Mouse (Mus musculus) ES-E14 (cell line): ENCODE data around the gene Fam173a. TPM values are rescaled to one million over a fixed set of nuclear protein-coding genes. Genes with fewer than 3 reads are reported as not detected.

Experiments
- DNase-seq: peaks from one replicate; pipeline ENCODE4 v3.0.0-alpha.2; 2013; ENCODE audit warnings: low read depth, low spot score
- H3K27ac ChIP-seq: 2 replicates; pipeline ENCODE4 v1.5.1; 2012; ENCODE audit warnings: low read depth, mild to moderate bottlenecking, low read length, moderate library complexity, mixed read lengths; ENCODE audit not compliant: poor library complexity, insufficient read depth, severe bottlenecking
- H3K36me3 ChIP-seq: 2 replicates; pipeline ENCODE4 v1.6.1; 2012; ENCODE audit warnings: mild to moderate bottlenecking, low read length, moderate library complexity, mixed read lengths; ENCODE audit not compliant: control insufficient read depth, poor library complexity, insufficient read depth, severe bottlenecking
- H3K4me1 ChIP-seq, 2 experiments: fragments of 150-350 bp in 1 of 2; sonication (generic) in 1 of 2; 2 replicates each; pipeline ENCODE4 v1.6.1; 2012; ENCODE audit warnings: low read length in 2 of 2, mild to moderate bottlenecking in 1 of 2, mixed read lengths in 1 of 2; ENCODE audit not compliant: control insufficient read depth in 2 of 2, insufficient read depth in 2 of 2, poor library complexity in 1 of 2
- H3K4me3 ChIP-seq, 2 experiments: fragments of 150-350 bp in 1 of 2; sonication (generic) in 1 of 2; 2 replicates each; pipeline ENCODE4 v1.5.1; 2012; ENCODE audit warnings: low read length in 2 of 2, low read depth in 1 of 2, mild to moderate bottlenecking in 1 of 2, mixed read lengths in 1 of 2; ENCODE audit not compliant: insufficient read depth in 1 of 2, poor library complexity in 1 of 2, severe bottlenecking in 1 of 2
- H3K9ac ChIP-seq: 2 replicates; pipeline ENCODE4 v1.6.1; 2012; ENCODE audit warnings: low read depth, mild to moderate bottlenecking, low read length, mixed read lengths; ENCODE audit not compliant: poor library complexity, insufficient read depth, severe bottlenecking
- H3K9me3 ChIP-seq: fragments of 150-350 bp; sonication (generic); 2 replicates; pipeline ENCODE4 v1.6.1; 2012; ENCODE audit warnings: low read depth, mild to moderate bottlenecking, low read length; ENCODE audit not compliant: control insufficient read depth, insufficient read depth
- CHD2 ChIP-seq: IDR thresholded peaks from 2 replicates; pipeline ENCODE4 v1.6.1; 2014; ENCODE audit warnings: mild to moderate bottlenecking, low read depth, low read length, inconsistent platforms
- HCFC1 ChIP-seq: IDR thresholded peaks from 2 replicates; pipeline ENCODE4 v1.6.1; 2012; ENCODE audit warnings: low read length, inconsistent platforms, borderline replicate concordance; ENCODE audit not compliant: insufficient read depth
- MAFK ChIP-seq: IDR thresholded peaks from 2 replicates; pipeline ENCODE4 v1.6.1; 2014; ENCODE audit warnings: mild to moderate bottlenecking, low read depth, low read length, inconsistent platforms; ENCODE audit not compliant: insufficient read depth
- ZC3H11A ChIP-seq: IDR thresholded peaks from 2 replicates; pipeline ENCODE4 v1.6.1; 2012; ENCODE audit warnings: low read depth, mild to moderate bottlenecking, inconsistent platforms, low read length, borderline replicate concordance
- ZNF384 ChIP-seq: IDR thresholded peaks from 2 replicates; pipeline ENCODE4 v1.6.1; 2012; ENCODE audit warnings: low read depth, low read length, inconsistent platforms
- in situ Hi-C, 2 experiments: fragments of 600-800 bp; cut with MboI; formaldehyde crosslinking; loops; one replicate each; pipeline ENCODE4 v1.15.1; 2025; ENCODE audit warnings: low sequenced_read_pairs in 2 of 2, inconsistent platforms in 1 of 2; ENCODE audit not compliant: unreplicated experiment in 2 of 2
- total RNA-seq: library from RNA; depleted of rRNA; stranded (reverse); fragments of 300-350 nt; gene quantifications from 2 replicates; pipeline ENCODE4 v1.2.3, GENCODE M21; 2012

The Fam173a gene
- total RNA-seq, 1 experiment = 32.8 TPM

GRCm38 (mm10) chr17:25823452-25823851 is 30.8 kb upstream of the Fam173a start, which contains the start of gene Wdr24:
Wdr24 (plus strand) TSS chr17:25823627.
- H3K9ac ChIP-seq = peak within 1 kb of the TSS; percentile 78
- peak within 1 kb of the TSS; percentile 78 to 98 for H3K4me3 ChIP-seq
- TF ChIP-seq HCFC1 = peak; percentile 82
- no peak for TF ChIP-seq ZNF384
- in situ Hi-C loops = no loop called here
- no peak within 1 kb of the TSS for H3K27ac ChIP-seq
- H3K9me3 ChIP-seq = no peaks in the 10 kb centered on the region
- peak; percentile 86 for DNase-seq
- H3K4me1 ChIP-seq = peaks cover 0 to 27% of the 10 kb centered on the region in 2 experiments; a peak in 2 of 4 replicates
- peaks cover 22% of the 10 kb centered on the region; the same call in 1 of the 2 replicates for H3K36me3 ChIP-seq

DNA sequence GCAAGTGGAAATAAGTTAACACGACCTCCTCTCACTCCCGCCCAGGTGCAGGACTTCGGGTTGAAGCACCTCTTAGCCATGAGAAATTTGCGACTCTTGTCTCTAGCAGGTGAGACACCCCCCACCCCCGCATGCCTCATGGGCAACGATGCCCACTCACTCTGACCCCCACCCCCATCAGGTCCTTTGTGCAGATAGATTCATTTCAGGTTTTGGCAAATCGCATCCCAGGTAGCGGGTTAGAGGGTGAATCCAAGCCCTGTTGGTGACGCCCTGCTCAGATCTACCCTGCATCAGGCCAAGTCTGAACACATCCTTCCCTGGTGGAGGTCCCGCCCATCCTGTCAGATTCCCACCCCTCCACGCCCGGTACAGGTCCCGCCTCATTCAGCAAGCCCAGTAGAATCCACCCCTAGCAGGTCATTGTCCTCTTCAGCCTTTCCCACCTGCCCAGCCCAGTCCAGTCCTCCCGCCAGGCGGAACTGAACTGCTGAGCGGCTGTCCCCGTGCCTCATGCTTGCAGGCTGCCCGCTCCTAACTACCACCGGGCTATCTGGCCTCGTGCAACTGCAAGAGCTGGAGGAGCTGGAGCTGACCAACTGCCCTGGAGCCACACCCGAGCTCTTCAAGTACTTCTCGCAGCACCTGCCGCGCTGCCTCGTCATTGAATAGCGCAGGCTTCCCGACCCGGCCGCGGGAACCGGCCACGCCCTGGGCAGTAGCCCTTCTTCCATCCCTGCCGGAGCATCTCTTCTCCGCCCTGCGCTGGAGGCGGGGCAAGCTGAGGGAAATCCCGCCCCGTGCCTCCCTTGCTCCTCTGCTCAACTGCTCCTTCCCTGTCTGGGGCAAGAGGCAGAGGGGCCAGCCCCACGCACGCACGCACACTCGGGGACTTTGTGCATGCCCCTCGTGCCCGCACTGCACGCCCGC is 26.4 kb upstream of the Fam173a start:
- Histone ChIP-seq H3K9me3 (no peaks in the 10 kb centered on the region), H3K4me1 (peaks cover 2 to 11% of the 10 kb centered on the region in 2 experiments; a peak in 2 of 4 replicates), H3K9ac (peak overlapping the region; percentile 29), H3K27ac (no peak overlapping the region), H3K4me3 (peak overlapping the region; percentile 61 to 67), H3K36me3 (no peaks in the 10 kb centered on the region)
- TF ChIP-seq ZNF384 (no peak), ZC3H11A (no peak), HCFC1 (no peak), MAFK (no peak), CHD2 (no peak)
- in situ Hi-C loops = no loop called here
- no peak for DNase-seq

GRCm38 (mm10) chr17:25817662-25818061 is 25.0 kb upstream of the Fam173a start:
- Histone ChIP-seq H3K9me3 (no peaks in the 10 kb centered on the region), H3K4me1 (peaks cover 2 to 9% of the 10 kb centered on the region in 2 experiments; a peak in 2 of 4 replicates), H3K9ac (no peak overlapping the region), H3K27ac (no peak overlapping the region), H3K36me3 (no peaks in the 10 kb centered on the region), H3K4me3 (no peak overlapping the region)
- DNase-seq = no peak
- no peak for TF ChIP-seq MAFK
- in situ Hi-C loops = no loop called here

DNA sequence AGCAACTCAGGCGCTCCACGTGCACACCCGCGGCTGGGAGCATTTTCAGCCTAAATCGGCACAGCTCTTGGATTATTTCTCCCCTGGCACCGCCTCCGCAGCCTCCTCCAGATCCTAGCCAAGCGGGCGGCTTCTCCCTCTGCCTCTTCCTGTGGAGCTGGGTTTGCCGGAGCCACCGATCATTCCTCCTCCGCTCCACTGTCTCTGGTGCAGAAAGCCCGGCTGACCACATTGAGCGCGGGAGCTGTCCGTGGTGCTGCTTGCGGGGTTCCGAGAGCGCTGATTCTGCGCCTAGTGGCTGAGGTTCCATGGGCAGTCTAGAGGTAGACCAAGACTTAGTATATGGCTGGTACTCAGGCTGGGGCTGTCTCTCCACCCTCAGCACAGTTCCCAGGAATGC is 20.8 kb upstream of the Fam173a start:
- H3K27ac ChIP-seq = no peak overlapping the region
- H3K9me3 ChIP-seq = no peaks in the 10 kb centered on the region
- peak; percentile 57; the same call in 1 of the 2 replicates for TF ChIP-seq HCFC1
- TF ChIP-seq ZNF384 = no peak
- no peak overlapping the region for H3K4me3 ChIP-seq
- in situ Hi-C loops = no loop called here
- DNase-seq = peak; percentile 87
- no peak overlapping the region for H3K9ac ChIP-seq
- no peaks in the 10 kb centered on the region for H3K36me3 ChIP-seq
- peaks cover 2 to 7% of the 10 kb centered on the region in 2 experiments; a peak in 2 of 4 replicates for H3K4me1 ChIP-seq

DNA sequence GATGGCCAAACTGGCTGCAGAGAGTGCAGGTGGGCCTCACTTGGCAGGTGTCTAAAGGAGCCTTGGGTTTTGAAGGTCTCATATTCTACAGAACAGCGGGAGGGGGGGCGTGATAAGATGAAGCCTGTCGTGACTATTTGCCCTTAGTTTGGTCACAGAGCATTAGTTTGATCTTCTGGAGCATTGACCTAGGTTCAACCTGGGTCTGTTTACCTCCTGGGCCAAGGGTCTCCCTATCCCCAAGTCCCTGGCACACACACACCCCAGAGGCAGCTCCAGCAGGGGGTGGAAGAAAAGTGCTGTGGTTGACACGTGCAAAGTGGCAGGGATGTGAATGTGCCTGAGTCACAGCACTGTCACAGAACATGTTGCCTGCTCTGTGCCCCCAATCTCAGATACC is 18.2 kb upstream of the Fam173a start:
- Histone ChIP-seq H3K9me3 (no peaks in the 10 kb centered on the region), H3K9ac (no peak overlapping the region), H3K4me3 (no peak overlapping the region), H3K4me1 (peaks cover 0 to 5% of the 10 kb centered on the region in 2 experiments; a peak in 2 of 4 replicates), H3K27ac (no peak overlapping the region), H3K36me3 (no peaks in the 10 kb centered on the region)
- in situ Hi-C loops = no loop called here
- no peak for DNase-seq
- TF ChIP-seq MAFK (no peak), ZC3H11A (no peak), HCFC1 (no peak), CHD2 (no peak), ZNF384 (no peak)
